Mouse (Mus musculus): Measurements from ENCODE around the gene Dbt.

DNA sequence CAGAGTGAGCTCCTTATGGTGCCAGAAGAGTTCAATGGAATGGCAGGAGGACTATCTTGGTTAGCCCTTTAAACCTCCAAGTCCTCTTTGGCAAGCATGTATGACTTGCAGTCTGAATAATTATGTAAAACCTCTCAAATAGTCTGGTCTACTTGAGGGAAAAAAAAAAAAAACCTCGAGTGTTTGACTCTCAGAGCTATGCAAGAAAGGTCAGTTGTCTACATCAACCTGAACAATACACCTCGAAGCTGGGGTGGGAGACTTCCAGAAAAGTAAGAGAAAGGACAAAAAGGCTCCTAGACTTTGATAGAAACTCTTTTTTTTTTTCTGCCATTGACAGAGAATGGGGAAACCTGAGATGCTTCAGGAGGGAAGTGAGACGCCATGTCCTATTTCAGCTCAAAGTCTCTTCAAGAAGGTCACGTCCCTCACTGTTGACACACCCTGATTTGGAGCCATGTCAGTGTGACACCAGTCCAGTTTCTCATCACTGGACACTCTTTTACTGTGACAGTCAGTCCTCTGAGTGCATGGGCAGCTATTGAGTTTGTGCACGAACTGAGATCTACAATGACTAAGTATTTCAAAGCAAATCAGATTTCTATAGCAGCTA, 36.1 kb upstream of the Dbt start:
- TF ChIP-seq CTCF (IDR thresholded peaks at IDR 0.05; ENCODE audit: low read depth) = no peak
- TF ChIP-seq EP300 (IDR thresholded peaks at IDR 0.05; ENCODE audit: low read depth) = no peak

Measured in liver, postnatal 0 days (tissue).